Mouse (Mus musculus): ENCODE data around the gene Tjp1. TPM values are rescaled to one million over a fixed set of nuclear protein-coding genes. Genes with fewer than 3 reads are reported as not detected.
A peak's percentile ranks its signal among the peaks of the same experiment; 100 is the strongest.

Tjp1 gene
- polyA plus RNA-seq, 1 experiment from 2014 or later, result 29.7 TPM

DNA sequence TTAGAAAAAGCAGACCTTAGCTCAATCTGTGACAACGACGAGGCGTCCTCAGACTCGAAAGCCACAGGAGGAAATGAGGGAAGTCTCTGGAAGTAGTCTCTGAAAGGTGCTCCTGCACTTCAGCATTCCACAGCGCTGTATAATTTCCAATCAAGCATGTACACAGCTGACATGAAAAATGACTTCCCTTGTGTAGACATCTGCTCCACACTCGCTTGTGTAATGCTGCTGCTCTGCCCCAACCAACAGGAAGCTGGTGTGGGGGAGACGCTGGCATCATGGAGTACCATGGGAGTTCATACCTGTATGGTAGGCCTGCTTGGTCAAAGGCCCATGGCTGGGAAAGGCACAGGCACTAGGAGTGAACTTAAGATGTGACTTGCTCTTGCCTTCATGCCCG is 103.1 kb downstream of the Tjp1 start:
- Histone ChIP-seq H3K4me2 (no peak overlapping the region), H3K4me3 (replicated peaks) (no peak overlapping the region), H3K9ac (replicated peaks) (no peak overlapping the region), H3K4me1 (peaks cover 4% of the 10 kb centered on the region), H3K27me3 (replicated peaks) (no peaks in the 10 kb centered on the region), H3K27ac (replicated peaks) (no peak overlapping the region), H3K9me3 (replicated peaks) (no peaks in the 10 kb centered on the region), H3K36me3 (no peaks in the 10 kb centered on the region)
- WGBS, result 79% methylated on average over 8 of the region's 8 CpGs
- ATAC-seq (ENCODE audit: low FRiP score), result no peak

DNA sequence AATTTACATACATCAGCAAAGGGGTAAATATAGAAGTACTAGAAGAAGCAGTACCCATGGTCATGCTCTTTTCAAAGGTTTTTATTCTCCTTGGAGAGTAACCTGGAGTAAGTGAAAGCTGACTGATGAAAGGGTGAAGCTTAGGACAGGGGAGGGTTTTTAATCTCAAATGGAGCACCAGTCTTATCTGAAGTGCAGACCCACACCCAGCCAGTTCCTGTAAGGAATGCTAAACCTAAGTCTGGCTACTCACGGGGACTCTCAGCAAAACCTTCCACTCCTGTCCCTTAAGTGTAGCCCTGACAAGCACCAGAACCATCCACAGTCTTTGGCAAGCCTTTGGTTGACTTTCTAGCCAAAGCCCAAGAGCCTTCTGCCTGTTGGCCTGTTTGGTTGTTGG is 105.1 kb downstream of the Tjp1 start:
- WGBS, result 96% methylated on average over 1 of the region's 1 CpGs
- no peaks in the 10 kb centered on the region for H3K27me3 ChIP-seq (replicated peaks)

DNA sequence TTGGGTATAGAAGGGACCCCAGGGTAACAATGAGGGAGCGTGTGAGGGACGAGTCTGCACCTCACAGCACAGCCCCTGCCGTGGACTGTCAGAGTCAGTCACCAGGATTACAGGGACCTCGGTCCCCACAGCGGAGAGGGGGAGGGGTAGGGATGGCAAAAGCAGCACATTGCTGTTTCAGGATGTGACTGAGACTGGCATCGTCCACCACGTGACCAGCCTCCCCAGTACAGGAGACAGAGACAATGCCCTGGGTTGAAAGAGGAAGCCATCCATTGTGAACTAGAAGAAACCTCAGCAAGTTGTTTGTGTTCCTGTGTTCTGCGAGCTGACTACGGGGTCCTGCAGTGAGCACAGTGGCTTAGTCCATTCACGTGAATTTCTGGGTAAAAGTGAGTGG is 106.1 kb downstream of the Tjp1 start:
- Histone ChIP-seq H3K4me3 (replicated peaks) (no peak overlapping the region), H3K9me3 (replicated peaks) (no peaks in the 10 kb centered on the region), H3K27me3 (replicated peaks) (no peaks in the 10 kb centered on the region), H3K9ac (replicated peaks) (no peak overlapping the region), H3K4me2 (peak overlapping the region; percentile 41), H3K4me1 (peaks cover 23% of the 10 kb centered on the region), H3K27ac (replicated peaks) (no peak overlapping the region), H3K36me3 (no peaks in the 10 kb centered on the region)
- 3% methylated on average over 10 of the region's 10 CpGs for WGBS
- peak; percentile 58 for ATAC-seq (ENCODE audit: low FRiP score)

More for the DNA sequence above, 105.1 kb downstream of the Tjp1 start:
- Histone ChIP-seq H3K27ac (replicated peaks) (no peak overlapping the region), H3K4me1 (peaks cover 13% of the 10 kb centered on the region), H3K36me3 (no peaks in the 10 kb centered on the region), H3K9me3 (replicated peaks) (no peaks in the 10 kb centered on the region), H3K9ac (replicated peaks) (no peak overlapping the region), H3K4me2 (no peak overlapping the region), H3K4me3 (replicated peaks) (no peak overlapping the region)
- no peak for ATAC-seq (ENCODE audit: low FRiP score)

DNA sequence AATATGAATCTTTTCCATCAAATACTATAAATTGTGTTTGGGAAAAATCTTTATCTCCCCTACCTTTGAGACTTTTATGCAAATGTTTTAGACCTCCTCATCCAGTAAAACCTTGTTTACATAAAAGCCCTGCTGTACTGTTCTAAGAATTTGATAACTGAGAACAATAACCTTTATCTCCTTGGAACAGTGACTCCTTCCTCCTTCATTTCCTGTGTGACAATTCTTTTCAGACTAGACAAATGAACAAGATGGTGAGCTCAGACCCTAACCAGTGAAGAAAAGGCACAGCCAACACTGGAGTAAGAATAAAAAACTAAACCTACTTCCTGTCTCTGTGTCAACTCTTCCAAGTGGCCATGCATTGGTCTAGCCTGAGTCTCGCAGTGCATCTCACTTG is 107.7 kb downstream of the Tjp1 start:
- 89% methylated on average over 1 of the region's 1 CpGs for WGBS
- Histone ChIP-seq H3K4me2 (no peak overlapping the region), H3K9ac (replicated peaks) (no peak overlapping the region), H3K9me3 (replicated peaks) (no peaks in the 10 kb centered on the region), H3K4me1 (peaks cover 30% of the 10 kb centered on the region), H3K27ac (replicated peaks) (no peak overlapping the region), H3K27me3 (replicated peaks) (no peaks in the 10 kb centered on the region), H3K4me3 (replicated peaks) (no peak overlapping the region), H3K36me3 (no peaks in the 10 kb centered on the region)
- no peak for ATAC-seq (ENCODE audit: low FRiP score)

DNA sequence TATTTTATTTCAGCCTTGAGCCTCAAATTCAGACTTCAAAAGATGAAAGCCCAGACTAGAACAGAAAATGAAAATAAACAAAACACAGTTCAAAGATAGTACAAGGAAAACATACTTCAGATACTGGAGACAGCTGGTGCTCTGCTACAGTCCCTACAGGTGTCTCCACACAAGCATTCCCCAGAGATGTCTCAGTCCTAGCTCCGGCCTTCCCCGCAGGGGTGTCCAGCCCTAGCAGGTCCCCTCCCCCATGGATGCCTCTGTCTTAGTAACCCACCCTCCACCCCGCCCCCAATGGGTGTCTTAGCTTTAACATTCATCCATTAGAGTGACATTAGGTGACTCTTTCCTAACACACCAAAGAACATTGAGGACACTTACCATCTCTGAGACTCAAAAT is 108.6 kb downstream of the Tjp1 start:
- WGBS, result 80% methylated on average over 3 of the region's 3 CpGs
- ATAC-seq (ENCODE audit: low FRiP score), result no peak
- H3K4me2 ChIP-seq, result no peak overlapping the region
- no peak overlapping the region for H3K4me3 ChIP-seq (replicated peaks)
- H3K27ac ChIP-seq (replicated peaks), result no peak overlapping the region
- H3K36me3 ChIP-seq, result no peaks in the 10 kb centered on the region
- H3K9me3 ChIP-seq (replicated peaks), result no peaks in the 10 kb centered on the region
- H3K9ac ChIP-seq (replicated peaks), result no peak overlapping the region
- H3K27me3 ChIP-seq (replicated peaks), result no peaks in the 10 kb centered on the region
- H3K4me1 ChIP-seq, result peaks cover 34% of the 10 kb centered on the region

DNA sequence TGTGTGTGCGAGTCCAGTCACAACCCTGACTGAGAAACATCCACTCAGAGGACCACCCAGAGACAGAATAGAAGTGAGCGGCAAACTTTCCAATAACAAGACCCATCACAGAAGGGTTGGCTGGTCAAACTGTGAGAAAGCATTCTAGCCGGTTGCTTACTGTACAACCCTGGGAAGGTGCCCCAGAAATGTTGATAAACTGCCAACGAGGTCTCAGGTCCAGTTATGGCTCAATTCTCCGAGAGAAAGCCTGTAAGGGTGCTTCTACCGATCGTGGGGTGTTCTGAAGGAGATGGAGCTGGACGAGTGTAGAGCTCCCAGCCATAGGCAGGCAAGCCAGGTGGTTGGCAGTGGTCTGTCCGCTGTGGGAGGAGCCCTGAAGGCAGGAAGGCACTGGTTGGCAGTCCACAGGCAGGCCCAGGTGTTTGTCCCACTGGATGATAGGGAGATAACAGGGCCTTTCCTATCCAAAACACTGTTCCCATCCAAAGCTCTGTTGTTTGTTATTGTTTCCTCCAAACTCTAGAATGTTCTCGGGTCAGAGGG is 109.1 kb downstream of the Tjp1 start:
- Histone ChIP-seq H3K36me3 (no peaks in the 10 kb centered on the region), H3K27ac (replicated peaks) (peak overlapping the region; percentile 72; the same call in 1 of the 2 replicates), H3K4me3 (replicated peaks) (no peak overlapping the region), H3K4me1 (peaks cover 34% of the 10 kb centered on the region), H3K9me3 (replicated peaks) (no peaks in the 10 kb centered on the region), H3K4me2 (no peak overlapping the region), H3K27me3 (replicated peaks) (no peaks in the 10 kb centered on the region), H3K9ac (replicated peaks) (no peak overlapping the region)
- 83% methylated on average over 10 of the region's 10 CpGs for WGBS
- no peak for ATAC-seq (ENCODE audit: low FRiP score)

DNA sequence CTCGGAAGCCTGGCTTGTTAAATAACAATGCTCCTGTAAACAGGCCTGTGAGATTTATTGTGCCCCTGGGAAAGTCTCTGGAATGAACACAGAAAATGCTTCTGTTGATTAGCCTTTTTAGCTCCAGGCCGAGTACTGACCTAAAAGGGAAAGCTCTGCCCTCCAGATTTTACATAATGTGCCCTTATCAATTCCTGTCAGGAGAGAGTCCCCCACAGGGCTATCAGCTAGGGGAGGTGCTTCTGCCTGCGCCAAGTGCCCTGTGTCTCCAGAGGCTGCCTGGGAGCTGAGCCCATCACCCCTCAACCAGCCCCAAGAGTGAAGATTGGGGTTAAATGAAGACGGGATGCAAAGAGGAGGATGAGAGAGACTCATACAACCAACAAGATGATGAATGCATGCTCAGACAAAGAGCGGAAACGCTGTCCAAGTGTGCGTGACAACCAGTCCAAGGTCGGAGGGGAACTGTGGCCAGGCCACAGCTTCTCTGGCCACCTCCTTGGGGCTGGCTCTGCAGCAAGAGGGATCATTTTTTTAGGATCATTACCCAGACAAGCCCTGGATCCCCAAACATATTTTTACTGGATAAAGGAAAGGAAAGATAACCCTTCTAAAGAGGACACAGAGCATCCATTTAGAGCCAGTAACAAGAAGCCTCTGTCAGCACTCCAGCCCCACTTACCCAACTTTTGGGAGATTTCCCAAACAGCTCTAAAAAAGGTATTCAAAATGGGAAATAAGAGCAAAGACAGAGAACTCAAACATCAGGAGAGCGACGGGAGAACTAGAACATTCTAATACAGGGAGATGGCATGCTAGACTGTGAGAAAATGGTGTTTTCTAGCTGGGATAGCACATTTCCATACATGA is 110.1 kb downstream of the Tjp1 start:
- ATAC-seq (ENCODE audit: low FRiP score), result peak; percentile 20; the same call in 1 of the 2 replicates
- Histone ChIP-seq H3K9ac (replicated peaks) (no peak overlapping the region), H3K36me3 (no peaks in the 10 kb centered on the region), H3K4me1 (peaks cover 34% of the 10 kb centered on the region), H3K27me3 (replicated peaks) (no peaks in the 10 kb centered on the region), H3K9me3 (replicated peaks) (no peaks in the 10 kb centered on the region), H3K4me2 (no peak overlapping the region), H3K27ac (replicated peaks) (peak overlapping the region; percentile 72), H3K4me3 (replicated peaks) (no peak overlapping the region)
- 26% methylated on average over 10 of the region's 10 CpGs for WGBS

DNA sequence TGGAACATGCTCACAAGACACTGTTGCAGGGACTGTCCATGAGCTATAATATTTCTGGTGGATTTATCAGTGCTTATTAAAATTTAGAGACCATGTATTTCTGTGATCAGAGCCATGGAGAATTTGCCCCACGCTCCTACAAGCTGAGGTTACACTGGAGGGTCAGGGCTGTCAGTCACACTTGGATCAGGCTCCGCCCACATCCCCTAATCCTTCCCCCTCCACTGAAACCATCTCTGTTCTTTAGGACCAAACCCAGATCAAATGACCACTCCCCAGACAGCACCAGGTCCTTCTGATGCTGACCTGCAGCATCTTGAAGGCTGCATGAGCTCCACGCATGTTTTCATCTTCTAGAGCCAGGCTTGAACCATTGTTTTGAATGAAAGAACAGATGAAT is 111.1 kb downstream of the Tjp1 start:
- Histone ChIP-seq H3K4me3 (replicated peaks) (no peak overlapping the region), H3K9me3 (replicated peaks) (no peaks in the 10 kb centered on the region), H3K36me3 (no peaks in the 10 kb centered on the region), H3K9ac (replicated peaks) (no peak overlapping the region), H3K27me3 (replicated peaks) (no peaks in the 10 kb centered on the region), H3K4me2 (no peak overlapping the region), H3K27ac (replicated peaks) (no peak overlapping the region), H3K4me1 (peaks cover 33% of the 10 kb centered on the region)
- 73% methylated on average over 3 of the region's 3 CpGs for WGBS
- no peak for ATAC-seq (ENCODE audit: low FRiP score)

DNA sequence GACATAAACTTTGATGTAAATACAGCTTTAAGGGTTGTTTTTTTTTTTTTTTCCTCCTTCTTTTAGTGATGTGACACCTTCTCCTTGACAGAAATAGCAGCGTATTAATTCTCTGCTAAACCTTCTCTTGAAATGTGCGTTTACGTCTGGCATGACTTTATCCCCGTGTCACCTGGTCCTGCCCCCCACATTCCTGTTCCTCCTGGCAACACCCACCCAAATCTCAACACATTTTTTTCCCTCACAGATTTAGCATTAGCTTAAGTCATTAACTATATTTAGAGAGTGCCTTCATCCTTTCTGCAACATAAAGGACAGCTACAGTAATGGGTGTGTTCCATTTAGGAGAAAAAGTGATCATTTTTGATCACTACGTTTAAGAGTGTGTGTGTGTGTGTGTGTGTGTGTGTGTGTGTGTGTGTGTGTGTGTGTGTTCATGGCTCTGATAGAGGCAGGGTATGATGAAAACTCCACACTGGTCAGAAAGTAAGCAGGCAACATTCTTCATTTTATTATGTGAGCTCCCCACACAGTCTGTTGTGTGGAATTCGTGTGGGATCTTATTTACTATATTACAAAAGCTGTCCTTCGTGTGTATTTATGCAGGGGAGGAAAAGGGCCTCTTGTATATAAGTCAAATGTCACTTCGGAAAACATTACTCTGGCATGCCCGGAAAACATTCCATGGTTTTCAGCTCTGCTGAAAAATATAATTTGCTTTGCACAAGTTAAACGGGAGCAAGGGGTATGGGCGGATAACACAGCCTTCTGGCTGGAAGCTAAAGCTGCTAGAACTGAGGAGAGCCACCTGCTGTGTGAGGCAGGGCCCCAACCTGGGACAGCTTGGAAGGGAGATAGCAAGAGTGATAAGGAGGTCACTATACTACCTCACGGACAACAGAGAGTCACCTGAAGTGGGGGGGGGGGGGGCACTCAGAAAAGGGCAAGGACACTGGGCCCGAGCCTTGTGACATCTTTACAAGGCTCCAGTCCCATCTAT is 113.3 kb downstream of the Tjp1 start:
- H3K9me3 ChIP-seq (replicated peaks), result no peaks in the 10 kb centered on the region
- H3K4me1 ChIP-seq, result peaks cover 32% of the 10 kb centered on the region
- no peak overlapping the region for H3K27ac ChIP-seq (replicated peaks)
- 70% methylated on average over 13 of the region's 13 CpGs for WGBS
- H3K27me3 ChIP-seq (replicated peaks), result no peaks in the 10 kb centered on the region
- no peak overlapping the region for H3K4me2 ChIP-seq
- H3K4me3 ChIP-seq (replicated peaks), result no peak overlapping the region
- no peak for ATAC-seq (ENCODE audit: low FRiP score)
- no peaks in the 10 kb centered on the region for H3K36me3 ChIP-seq
- H3K9ac ChIP-seq (replicated peaks), result no peak overlapping the region

DNA sequence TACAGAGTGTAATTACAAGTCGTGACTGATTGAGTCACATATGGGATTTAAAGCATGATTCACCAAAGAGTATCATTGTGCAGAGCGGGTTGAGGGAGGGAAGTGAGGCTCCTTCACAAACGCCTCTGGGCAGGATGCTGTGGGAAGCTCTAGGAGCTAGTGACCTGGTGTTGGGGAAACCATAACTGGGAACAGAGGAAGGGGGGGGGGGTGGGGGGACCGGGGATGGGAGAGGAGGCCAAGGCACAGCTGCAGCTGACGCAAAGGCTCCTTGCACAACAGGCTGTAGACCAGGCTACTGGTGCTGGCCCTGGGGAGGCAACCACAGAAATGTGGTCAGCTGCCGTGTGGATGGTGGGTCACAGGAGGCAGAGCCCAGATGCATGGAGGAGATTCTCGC is 116.9 kb downstream of the Tjp1 start:
- Histone ChIP-seq H3K4me1 (peaks cover 11% of the 10 kb centered on the region; the same call in 1 of the 2 replicates), H3K27ac (replicated peaks) (no peak overlapping the region), H3K36me3 (no peaks in the 10 kb centered on the region), H3K9ac (replicated peaks) (no peak overlapping the region), H3K9me3 (replicated peaks) (no peaks in the 10 kb centered on the region), H3K27me3 (replicated peaks) (no peaks in the 10 kb centered on the region), H3K4me2 (no peak overlapping the region), H3K4me3 (replicated peaks) (no peak overlapping the region)
- 47% methylated on average over 7 of the region's 7 CpGs for WGBS
- ATAC-seq (ENCODE audit: low FRiP score), result no peak

DNA sequence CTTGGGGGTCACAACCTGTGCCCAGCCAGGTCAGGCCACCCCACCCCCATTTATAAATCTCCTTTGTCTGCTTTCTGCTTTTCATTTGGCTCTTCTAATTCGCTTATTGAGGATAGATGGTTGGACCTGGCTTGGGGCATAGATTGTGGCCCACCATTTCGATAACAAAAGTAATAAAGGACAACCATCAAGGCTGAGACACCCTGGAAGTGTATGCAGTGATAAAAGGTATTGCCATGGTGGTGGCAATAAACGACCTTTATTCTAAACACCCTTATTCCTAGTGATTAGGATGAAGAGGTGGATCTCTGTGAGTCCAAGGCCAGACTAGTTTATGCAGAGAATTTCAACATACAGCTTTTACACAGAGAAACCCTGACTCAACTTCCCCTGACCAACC is 121.2 kb downstream of the Tjp1 start:
- WGBS, result 79% methylated on average over 3 of the region's 3 CpGs
- Histone ChIP-seq H3K9me3 (replicated peaks) (no peaks in the 10 kb centered on the region), H3K9ac (replicated peaks) (no peak overlapping the region), H3K4me1 (peaks cover 2% of the 10 kb centered on the region; the same call in 1 of the 2 replicates), H3K4me2 (no peak overlapping the region), H3K36me3 (no peaks in the 10 kb centered on the region), H3K27me3 (replicated peaks) (no peaks in the 10 kb centered on the region), H3K4me3 (replicated peaks) (no peak overlapping the region), H3K27ac (replicated peaks) (no peak overlapping the region)
- no peak for ATAC-seq (ENCODE audit: low FRiP score)

Data from neural tube, embryonic 15.5 days (tissue).